Mouse (Mus musculus): Measurements from ENCODE around the gene Plppr1. TPM values are rescaled to one million over a fixed set of nuclear protein-coding genes. Genes with fewer than 3 reads are reported as not detected.
"Not testable (repeated sequence)": the region's sequence is repeated elsewhere in the genome, so short reads cannot be mapped to it uniquely, and the experiment has no call there.

The Plppr1 gene
- polyA plus RNA-seq, 1 experiment from 2014 or later: 5.9 TPM

DNA sequence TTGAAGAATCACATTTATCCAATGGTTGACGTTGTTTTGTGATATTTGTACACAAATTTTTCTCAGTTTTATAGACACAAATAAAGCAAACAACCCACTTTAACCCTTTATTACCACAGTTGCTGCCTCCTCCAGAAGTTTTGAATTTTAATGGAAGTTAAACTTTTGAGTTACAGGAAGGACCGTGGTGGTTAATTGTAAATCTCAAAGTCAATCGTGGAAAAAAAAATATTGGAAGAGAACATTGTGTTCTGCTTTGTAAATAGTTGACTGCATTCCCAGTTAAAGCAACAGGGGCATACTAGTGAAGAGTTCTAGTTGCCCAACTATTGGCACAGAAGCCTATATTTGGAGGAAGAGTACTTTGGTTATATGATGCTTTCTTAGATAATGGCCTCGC lies 278.9 kb downstream of the Plppr1 start:
- not testable (repeated sequence) for H3K27ac ChIP-seq; H3K9ac ChIP-seq; H3K4me2 ChIP-seq (replicated peaks); H3K36me3 ChIP-seq; H3K4me3 ChIP-seq; H3K4me1 ChIP-seq; H3K27me3 ChIP-seq; ATAC-seq (ENCODE audit: insufficient number of reproducible peaks, insufficient read depth, low FRiP score, low TSS enrichment); H3K9me3 ChIP-seq
- 83% methylated on average over 3 of the region's 4 CpGs for WGBS

DNA sequence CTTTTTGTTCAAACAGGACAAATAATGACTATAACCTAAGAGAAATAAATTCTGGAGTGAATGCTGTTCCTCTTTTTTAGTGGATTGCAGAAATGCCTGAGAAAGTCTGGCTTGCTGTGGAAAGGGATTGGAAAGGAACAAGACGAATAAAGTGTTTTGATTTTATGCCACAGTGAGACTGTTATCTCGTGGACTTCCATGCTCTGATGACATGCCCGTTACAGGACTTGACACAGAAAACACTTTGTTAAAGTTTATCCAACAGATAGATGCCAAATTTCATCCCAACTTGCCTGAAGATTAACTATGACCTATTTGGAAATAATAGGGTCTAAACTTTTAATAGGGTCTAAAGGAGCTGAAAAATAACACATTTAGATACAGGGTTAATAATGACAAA lies 281.0 kb downstream of the Plppr1 start:
- 75% methylated on average over 3 of the region's 3 CpGs for WGBS
- not testable (repeated sequence) for H3K4me2 ChIP-seq (replicated peaks); H3K36me3 ChIP-seq; H3K9me3 ChIP-seq; H3K27me3 ChIP-seq; ATAC-seq (ENCODE audit: insufficient number of reproducible peaks, insufficient read depth, low FRiP score, low TSS enrichment); H3K4me3 ChIP-seq; H3K27ac ChIP-seq; H3K4me1 ChIP-seq; H3K9ac ChIP-seq

DNA sequence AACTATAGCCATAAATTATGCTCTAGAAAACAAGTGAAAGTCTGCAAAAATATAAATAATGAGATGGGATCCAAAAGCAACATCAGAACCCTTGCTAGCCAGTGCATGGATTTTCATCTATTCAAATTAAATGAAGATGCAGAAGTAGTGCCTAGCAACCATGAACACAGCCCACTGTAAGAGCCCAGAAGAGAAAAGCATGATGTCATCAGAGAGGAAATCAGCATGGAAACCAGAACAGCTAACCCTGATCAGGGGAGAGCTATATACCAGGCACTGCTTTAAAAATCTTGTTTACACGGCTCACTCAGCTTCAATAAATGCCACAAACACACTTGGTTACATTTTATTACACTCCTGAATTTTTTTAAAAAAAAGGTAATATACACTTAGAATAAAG lies 288.9 kb downstream of the Plppr1 start:
- not testable (repeated sequence) for H3K4me1 ChIP-seq; H3K27me3 ChIP-seq; H3K4me2 ChIP-seq (replicated peaks); H3K9ac ChIP-seq; H3K4me3 ChIP-seq; H3K36me3 ChIP-seq; H3K27ac ChIP-seq; ATAC-seq (ENCODE audit: insufficient number of reproducible peaks, insufficient read depth, low FRiP score, low TSS enrichment); H3K9me3 ChIP-seq
- WGBS: 76% methylated on average over 1 of the region's 1 CpGs

DNA sequence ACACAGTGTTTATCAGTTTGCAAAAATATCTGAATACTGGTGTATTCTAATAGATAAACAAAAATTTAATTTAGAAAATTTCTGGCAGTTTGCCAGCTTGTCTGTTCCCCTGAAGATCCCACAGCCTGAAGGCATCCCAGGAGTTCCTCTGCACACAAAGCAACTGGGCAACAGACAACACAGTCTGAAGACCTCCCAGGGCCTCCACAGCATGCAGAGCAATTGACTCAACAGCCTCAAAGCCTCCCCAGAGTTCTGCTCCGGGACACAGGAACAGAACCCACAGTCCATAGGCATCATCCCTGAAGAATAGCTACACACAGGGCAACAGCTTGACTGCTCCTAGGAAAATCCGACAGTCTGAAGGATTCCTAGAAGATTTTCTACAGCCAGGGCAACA lies 289.6 kb downstream of the Plppr1 start:
- ATAC-seq (ENCODE audit: insufficient number of reproducible peaks, insufficient read depth, low FRiP score, low TSS enrichment): no peak
- H3K9ac ChIP-seq: no peak overlapping the region
- no peaks in the 10 kb centered on the region for H3K27me3 ChIP-seq
- no peaks in the 10 kb centered on the region for H3K9me3 ChIP-seq
- WGBS: 57% methylated on average over 2 of the region's 2 CpGs
- H3K27ac ChIP-seq: no peak overlapping the region
- H3K4me1 ChIP-seq: no peaks in the 10 kb centered on the region
- no peak overlapping the region for H3K4me2 ChIP-seq (replicated peaks)
- no peaks in the 10 kb centered on the region for H3K36me3 ChIP-seq
- no peak overlapping the region for H3K4me3 ChIP-seq

DNA sequence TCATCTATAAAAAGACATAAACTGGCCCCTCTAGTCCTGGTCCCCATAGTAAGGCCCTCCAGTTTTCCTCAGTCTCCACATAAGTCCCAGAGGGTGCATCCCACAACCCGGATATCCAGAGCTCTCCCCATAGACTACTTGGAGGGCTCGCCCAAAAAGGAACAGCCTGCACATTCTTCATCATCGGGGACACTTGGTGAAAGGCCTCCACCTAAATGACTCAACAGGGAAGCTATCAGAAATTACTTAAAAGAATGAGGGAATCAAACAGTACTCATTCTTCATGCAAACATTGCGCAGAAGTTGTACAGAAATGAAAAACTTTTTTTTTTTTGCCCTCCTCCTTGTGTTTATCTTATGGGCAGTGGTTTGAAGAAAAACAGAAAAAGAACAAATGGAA lies 291.4 kb downstream of the Plppr1 start:
- WGBS: 91% methylated on average over 4 of the region's 4 CpGs
- Histone ChIP-seq H3K27me3 (no peaks in the 10 kb centered on the region), H3K4me2 (replicated peaks) (no peak overlapping the region), H3K9me3 (no peaks in the 10 kb centered on the region), H3K27ac (no peak overlapping the region), H3K36me3 (no peaks in the 10 kb centered on the region), H3K9ac (no peak overlapping the region), H3K4me3 (no peak overlapping the region), H3K4me1 (no peaks in the 10 kb centered on the region)
- ATAC-seq (ENCODE audit: insufficient number of reproducible peaks, insufficient read depth, low FRiP score, low TSS enrichment): no peak

DNA sequence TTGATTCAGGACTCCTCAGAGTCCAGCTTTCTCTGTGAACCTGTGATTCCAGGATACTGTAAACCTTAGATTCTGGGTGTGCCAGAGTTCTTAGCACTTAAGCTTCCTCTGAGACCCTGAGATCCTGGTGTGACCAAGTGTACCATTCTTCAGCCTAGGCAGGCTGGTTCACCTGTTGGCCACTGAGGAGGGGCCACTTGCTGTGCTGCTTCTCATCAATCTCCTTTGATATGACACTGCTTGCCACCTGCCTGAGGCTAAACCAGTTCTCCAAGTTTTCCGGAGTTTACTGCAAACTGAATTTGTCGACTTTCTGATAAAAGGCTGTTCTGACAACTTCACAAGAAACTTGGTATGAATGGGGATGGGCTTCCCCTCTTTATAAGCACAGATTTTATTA lies 298.0 kb downstream of the Plppr1 start:
- no peak overlapping the region for H3K4me2 ChIP-seq (replicated peaks)
- H3K36me3 ChIP-seq: no peaks in the 10 kb centered on the region
- H3K27ac ChIP-seq: no peak overlapping the region
- H3K4me1 ChIP-seq: no peaks in the 10 kb centered on the region
- ATAC-seq (ENCODE audit: insufficient number of reproducible peaks, insufficient read depth, low FRiP score, low TSS enrichment): no peak
- WGBS: 72% methylated on average over 2 of the region's 2 CpGs
- H3K9me3 ChIP-seq: 0 out of 2 replicates have a peak, but pooled peaks cover 4% of the 10 kb centered on the region
- H3K4me3 ChIP-seq: no peak overlapping the region
- no peaks in the 10 kb centered on the region for H3K27me3 ChIP-seq
- H3K9ac ChIP-seq: no peak overlapping the region

DNA sequence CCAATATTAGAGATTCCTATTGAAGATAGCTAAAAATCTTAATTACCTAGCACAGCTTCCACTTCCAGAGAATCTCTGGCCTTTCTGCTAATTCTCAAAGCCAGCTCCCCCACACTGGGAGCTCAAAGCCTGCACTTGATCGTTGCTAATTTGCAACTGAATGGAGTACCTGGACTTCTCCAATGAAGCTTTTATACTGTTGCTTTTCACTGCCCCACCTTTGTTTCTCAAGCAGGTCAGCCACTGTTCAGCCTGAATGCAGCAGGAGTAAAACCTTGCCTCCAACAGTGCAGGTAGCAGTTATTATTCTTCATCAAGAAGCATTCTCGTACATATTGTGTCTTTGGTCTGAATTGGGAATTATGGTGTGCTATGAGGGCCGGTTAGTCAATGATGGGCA lies 309.0 kb downstream of the Plppr1 start:
- H3K4me3 ChIP-seq; H3K4me2 ChIP-seq (replicated peaks); H3K27ac ChIP-seq; H3K36me3 ChIP-seq; ATAC-seq (ENCODE audit: insufficient number of reproducible peaks, insufficient read depth, low FRiP score, low TSS enrichment); H3K9ac ChIP-seq; H3K27me3 ChIP-seq; H3K4me1 ChIP-seq: not testable (repeated sequence)
- H3K9me3 ChIP-seq: peaks cover 13% of the 10 kb centered on the region; the same call in 1 of the 2 replicates
- WGBS: 83% methylated on average over 3 of the region's 3 CpGs

DNA sequence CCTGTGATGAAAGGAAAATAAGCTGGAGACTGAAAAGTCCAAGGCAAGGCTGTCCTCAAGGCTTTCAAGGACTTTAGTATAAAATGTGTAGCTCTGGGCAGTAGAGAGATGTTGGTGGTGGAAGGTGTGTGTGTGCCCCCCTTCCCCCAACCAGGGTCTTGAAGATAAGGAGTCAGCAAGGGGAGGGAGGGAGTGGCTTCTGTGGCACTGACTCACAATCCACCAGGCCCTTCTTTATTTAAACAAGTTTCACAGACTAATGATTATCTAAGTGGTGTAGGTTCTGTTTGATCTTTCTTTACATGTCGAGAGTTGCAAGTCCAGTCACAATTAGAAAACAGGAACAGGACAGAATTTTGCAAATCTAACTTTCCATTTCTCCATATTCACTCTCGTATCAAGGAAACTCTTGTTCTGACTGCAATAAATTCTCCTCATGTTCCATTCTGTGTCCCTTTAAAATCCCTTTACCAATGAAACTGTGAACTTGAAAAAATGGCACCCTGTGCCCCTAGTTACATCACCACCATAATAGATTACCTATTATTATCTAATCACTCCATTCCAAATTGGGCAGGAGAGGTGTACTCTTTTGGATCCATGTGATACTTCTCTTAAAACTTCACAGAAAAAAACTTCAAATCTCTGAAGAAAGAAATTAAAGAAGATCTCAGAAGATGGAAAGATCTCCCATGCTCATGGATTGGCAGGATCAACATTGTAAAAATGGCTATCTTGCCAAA lies 324.7 kb downstream of the Plppr1 start:
- H3K27me3 ChIP-seq; H3K9me3 ChIP-seq; H3K36me3 ChIP-seq; H3K4me2 ChIP-seq (replicated peaks); H3K9ac ChIP-seq; H3K27ac ChIP-seq; H3K4me3 ChIP-seq; H3K4me1 ChIP-seq; ATAC-seq (ENCODE audit: insufficient number of reproducible peaks, insufficient read depth, low FRiP score, low TSS enrichment): not testable (repeated sequence)
- 79% methylated on average over 2 of the region's 2 CpGs for WGBS

DNA sequence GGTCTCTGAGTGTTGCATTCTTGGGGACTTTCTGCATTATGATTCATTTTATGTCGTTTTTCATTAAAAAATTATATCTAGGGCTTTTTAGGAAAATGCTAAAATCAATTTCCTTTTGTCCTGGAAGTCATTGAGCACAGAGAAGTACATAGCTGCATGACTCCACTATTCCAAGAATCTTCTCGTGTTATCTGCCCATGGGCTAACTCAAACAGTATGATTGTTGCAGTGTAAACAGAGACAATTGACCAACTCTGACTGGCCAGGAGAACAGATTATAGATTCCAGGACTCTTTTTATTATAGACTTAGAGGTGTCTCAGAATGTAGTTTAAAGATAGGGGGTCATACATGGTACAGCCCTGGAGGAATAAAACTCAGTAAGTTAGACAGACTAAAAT lies 327.8 kb downstream of the Plppr1 start:
- no peak for ATAC-seq (ENCODE audit: insufficient number of reproducible peaks, insufficient read depth, low FRiP score, low TSS enrichment)
- Histone ChIP-seq H3K9me3 (no peaks in the 10 kb centered on the region), H3K27ac (no peak overlapping the region), H3K36me3 (no peaks in the 10 kb centered on the region), H3K9ac (no peak overlapping the region), H3K4me2 (replicated peaks) (no peak overlapping the region), H3K4me3 (no peak overlapping the region), H3K4me1 (no peaks in the 10 kb centered on the region), H3K27me3 (no peaks in the 10 kb centered on the region)
- 45% methylated on average over 2 of the region's 2 CpGs for whole genome bisulfite sequencing

All from embryonic facial prominence, embryonic 12.5 days (tissue).